Mouse (Mus musculus): ENCODE data around the gene Arid5a.

- TF ChIP-seq CTCF (IDR thresholded peaks at IDR 0.05; ENCODE audit: low read depth, low read length) = no peak
- TF ChIP-seq EP300 (IDR thresholded peaks at IDR 0.05; ENCODE audit: insufficient read depth, low read depth, low read length) = no peak
- TF ChIP-seq POLR2A (IDR thresholded peaks at IDR 0.05; ENCODE audit: insufficient read depth, low read length) = no peak
These were observed 19.3 kb downstream of the Arid5a start for GRCm38 (mm10) chr1:36326815-36327214.

Data from ES-Bruce4 (cell line).